Mouse (Mus musculus) heart, postnatal 0 days (tissue): ENCODE data around the gene Klf6.

Experiments
- CTCF ChIP-seq: IDR thresholded peaks from 2 replicates; pipeline ENCODE4 v1.5.1; 2016; ENCODE audit warnings: antibody characterized with exemption, control low read depth, low read depth
- EP300 ChIP-seq: IDR thresholded peaks from 2 replicates; pipeline ENCODE4 v1.6.1; 2016; ENCODE audit warnings: antibody characterized with exemption, low read depth

- TF ChIP-seq CTCF (no peak), EP300 (no peak)
Measured at GRCm38 (mm10) chr13:5899021-5899420, 37.7 kb downstream of the Klf6 start.
